Mouse (Mus musculus) left cerebral cortex, postnatal 36 days (tissue): ENCODE measurements at regions not wholly inside any gene's neighbourhood (a gene's known extent, or its start where the extent isn't known, plus 50 kb on each side); places are given as distances from the start of the nearest gene placed in this dataset.

Experiments
- DNase-seq, 2 experiments: peaks; one replicate each; pipeline ENCODE4 v3.0.0; 2021 to 2022; ENCODE audit warnings: low spot score in 2 of 2, mixed read lengths in 1 of 2
- intact Hi-C: fragments of 180-260 bp; cut with DNase I; formaldehyde crosslinking; loops from one replicate; pipeline ENCODE4 v1.15.1; 2025

DNA sequence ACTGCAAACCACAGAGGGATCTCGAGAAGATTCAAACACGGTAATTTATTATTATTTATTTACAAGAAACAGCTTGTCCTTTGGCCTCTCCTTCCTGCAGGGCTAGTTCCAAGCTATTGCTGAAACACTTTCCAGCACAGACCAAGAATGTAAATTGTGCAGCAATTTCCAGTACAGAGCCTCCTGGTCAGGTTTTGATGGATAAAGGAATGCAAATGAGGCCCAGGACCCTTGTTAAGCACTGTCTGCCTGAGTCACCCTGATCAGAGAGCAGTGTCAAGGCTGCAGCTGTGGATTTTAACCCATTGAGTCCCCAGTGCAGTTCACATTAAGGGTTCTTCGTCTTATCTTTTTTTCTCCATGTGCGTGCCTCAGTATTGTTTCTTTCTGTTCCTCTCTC is 142.3 kb upstream of the Zkscan2 start:
- intact Hi-C loops: no loop called here
- DNase-seq: no peak

DNA sequence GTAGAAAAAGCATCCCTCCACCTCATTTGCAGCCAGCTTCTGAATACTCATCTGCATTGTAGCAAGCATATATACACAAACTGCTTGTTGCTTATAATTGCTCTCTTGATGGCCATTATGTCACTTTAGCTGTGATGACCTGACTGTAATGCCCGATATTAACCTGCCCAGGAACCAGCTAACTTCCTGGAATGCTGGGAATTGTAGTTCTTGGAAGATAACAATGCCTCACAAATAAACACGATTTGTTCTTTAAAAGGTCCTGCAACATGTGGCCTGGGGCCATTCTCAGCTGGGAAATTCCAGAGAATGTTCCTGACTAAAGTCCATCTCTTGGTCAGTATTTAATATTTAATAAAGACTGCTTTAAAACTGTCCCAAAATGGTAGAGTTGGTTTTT is 143.2 kb upstream of the Zkscan2 start:
- intact Hi-C loops: no loop called here
- DNase-seq: no peak

DNA sequence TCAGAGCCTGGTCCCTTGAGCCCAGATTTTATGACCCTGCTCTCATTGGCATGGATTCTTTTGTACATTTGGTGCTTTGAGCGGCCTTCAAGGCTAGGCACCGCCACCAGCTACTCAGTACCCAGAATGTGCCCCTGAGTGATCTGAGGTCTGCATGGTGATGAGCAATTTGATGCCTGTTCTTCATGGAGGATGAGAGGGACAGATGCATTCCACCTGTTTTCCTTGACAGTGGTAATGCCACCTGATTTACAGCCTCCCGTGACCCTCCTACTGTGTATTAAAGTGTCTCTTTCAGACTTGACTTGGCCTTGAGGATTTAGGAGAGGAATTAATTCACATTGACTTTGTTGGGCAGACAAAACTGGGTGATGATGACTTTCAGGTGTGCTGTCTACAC is 145.3 kb upstream of the Zkscan2 start:
- no peak for DNase-seq
- intact Hi-C loops: no loop called here

DNA sequence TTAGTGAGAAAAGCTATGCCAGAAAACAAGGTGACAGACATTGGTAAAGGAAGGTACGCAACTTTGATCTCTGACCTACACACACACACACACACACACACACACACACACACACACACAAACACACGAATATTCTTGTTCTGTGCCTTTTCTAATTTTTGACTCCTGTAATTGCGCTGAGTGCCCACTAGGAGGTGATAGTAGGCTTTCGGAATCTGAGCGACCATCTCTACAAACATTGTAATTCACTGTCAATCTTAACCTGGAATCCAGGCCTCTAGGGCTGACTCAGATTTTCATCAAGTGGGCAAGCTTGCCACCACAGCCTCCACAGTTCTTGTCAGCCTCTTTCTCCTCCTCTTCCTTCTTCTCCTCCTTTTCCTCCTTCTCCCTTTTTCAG is 165.2 kb upstream of the Zkscan2 start:
- intact Hi-C loops: no loop called here
- no peak for DNase-seq

DNA sequence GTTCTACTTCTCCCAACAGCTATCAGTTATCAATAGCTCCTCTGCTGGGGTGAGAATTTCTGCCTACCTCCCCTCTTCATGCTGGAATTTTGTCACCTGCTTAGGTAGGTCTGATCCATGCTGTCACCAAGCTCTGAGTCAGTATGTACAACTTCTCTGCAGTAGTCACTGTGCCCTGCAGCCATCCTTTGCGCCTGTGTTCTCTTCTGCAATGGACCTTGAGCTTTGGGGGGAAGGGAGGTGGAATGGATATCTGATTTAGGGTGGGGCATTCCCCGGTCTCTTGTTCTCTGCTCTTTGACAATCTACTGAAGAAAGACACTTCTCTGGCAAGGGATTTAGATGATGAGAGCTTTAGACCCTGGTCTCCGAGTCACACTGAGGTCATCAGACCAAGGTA is 184.5 kb upstream of the Zkscan2 start:
- intact Hi-C loops: no loop called here
- no peak for DNase-seq

DNA sequence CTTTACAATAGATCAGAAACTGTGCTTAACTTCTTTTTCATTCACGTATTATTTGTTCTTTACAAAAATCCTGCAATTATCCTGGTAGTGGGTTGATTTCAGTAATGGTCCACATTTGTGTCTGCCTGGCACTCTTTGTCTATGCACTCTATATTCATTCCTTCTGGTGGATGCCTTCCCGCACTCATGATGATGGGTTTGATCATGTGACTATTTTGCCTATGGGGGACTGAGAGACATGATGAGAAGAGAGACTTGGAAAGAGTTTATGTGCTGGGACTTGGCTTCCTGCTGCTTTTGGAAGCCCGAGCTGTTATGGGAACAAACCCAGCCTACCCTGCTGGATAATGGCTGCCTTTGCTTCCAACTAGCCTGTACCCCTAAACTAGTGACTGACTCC is 186.3 kb upstream of the Zkscan2 start:
- no peak for DNase-seq
- intact Hi-C loops: no loop called here

DNA sequence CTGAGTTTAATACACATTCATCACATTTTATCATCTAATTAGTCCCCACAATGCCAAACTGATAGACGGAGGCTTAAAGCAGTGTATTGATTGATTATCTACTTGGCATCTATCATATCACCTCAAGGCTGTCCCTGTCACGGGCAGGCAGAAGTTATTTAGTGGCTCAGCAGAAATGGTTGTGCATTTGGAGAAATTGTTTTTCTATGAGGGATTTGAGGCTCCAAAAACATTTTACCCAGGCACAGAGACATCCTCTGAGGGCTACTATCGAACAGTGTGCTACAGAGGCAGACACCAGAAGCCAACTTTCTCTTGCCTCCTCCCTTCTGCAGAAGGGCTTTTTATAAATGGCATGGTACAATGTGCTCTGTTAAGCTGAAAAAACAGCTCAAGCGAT is 230.8 kb upstream of the Zkscan2 start:
- intact Hi-C loops: no loop called here
- DNase-seq: no peak

DNA sequence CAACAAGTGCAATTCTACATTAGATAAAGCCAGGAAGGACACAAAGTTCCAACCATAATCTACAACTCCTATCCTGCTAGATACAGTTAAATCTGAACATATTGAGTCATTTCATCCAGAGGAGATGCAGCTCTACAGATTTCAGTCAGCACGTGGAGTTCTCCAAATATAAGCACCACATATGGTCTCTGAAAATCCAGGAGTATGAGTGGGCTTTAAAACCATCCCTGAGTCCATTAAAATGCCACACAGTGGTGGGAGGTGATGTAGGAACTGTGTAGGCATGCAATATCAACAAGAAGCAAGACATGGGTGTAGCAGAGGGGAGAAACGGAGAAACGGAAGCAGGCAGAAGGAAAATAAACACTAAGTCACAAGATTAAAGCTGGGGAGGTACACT is 232.8 kb upstream of the Zkscan2 start:
- intact Hi-C loops: no loop called here
- peak; percentile 34 to 51 for DNase-seq

DNA sequence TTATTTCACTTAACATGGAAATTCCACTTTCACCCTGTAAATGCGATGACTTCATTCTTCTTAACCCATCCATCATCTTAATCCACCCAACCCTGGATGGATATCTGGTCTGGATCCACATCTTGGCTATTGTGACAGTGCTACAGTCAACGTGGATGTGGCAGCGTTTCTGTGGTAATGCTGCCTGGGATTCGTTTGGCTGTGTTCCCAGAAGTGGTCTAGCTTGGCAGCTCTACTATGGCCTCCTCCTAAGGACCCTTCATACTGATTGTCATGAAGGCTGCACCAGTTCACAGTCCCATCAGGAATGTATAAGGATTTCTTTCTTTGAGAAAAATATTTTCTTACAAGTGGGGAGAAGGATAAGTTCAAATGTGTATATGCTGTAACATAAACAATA is 234.7 kb upstream of the Hs3st4 start:
- intact Hi-C loops: no loop called here
- no peak for DNase-seq

DNA sequence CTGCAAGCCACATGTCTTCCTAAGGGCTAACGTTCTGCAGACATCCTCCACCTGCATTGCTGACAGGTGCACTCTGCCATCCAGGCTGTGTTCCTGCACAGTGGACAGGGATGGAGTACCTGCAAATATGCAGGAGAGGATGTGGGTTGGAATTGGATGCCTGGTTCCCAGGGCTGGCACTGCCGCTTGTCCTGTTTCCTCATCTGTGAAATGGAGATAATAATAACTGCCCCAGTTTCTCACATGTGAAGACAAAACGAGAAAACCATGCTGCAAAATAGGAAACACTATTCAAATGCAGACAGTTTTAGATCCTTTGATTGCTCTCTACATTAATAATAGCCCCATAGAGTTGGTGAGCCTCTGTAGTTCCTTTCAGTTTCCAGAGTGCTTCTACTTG is 229.4 kb upstream of the Hs3st4 start:
- intact Hi-C loops: no loop called here
- DNase-seq: peak; percentile 29 to 43

DNA sequence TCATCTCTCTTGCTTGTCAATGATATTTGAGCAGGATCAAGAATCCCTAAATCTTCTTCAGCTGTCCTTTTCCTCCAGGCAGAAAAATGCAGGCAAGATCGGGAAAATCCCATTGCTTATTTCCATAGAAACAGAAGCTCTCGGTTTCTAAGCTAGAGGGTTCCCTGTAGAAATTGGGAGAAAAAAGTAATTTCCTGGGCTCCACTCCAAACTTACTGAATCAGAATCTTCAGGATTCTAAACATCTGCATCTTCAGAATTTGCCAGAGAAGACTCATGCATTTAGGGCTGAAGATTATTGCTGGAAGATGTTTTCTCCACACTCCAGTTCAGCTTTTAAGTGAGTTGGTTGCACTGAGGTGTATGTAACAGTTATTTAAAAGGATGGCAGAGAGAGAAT is 187.6 kb upstream of the Hs3st4 start:
- intact Hi-C loops: no loop called here
- no peak for DNase-seq

DNA sequence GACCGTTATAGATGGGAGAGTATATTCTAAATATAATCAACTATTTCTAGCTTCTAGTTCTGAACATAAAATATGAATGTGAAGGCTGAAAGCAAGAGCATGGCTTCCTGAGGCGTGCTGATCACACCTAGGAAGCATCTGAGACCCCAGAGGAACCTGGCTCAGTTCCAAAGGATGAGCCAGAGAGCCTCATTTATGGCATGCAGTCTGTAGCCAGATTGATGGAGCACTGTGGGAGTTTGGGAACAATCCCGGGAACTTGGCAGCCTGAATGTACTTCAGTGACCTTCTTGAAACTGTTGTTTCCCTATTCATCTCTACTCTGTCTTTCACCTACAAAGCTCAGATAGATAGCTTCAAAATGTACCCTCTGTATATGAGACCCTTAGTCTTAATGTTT is 186.6 kb upstream of the Hs3st4 start:
- intact Hi-C loops: no loop called here
- DNase-seq: no peak

DNA sequence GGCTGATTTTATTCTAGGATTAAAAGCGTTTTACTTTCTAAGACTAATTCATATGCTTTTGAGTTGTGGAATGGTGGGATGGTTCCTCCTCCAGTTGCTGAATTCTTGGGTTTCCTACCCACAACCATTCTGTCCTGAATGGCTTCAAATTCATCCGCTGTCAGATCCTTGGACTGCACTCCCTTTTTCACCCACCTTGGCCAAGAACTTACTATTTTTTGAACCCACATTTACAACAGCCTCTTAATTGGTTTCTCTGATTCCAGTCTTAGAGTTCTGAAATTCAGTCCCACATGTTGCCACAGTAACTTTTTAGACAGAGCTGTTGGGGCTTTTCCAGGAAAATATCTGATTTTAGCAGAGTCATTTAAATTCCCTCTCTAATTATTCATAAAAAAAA is 177.0 kb upstream of the Hs3st4 start:
- no peak for DNase-seq
- intact Hi-C loops: no loop called here

DNA sequence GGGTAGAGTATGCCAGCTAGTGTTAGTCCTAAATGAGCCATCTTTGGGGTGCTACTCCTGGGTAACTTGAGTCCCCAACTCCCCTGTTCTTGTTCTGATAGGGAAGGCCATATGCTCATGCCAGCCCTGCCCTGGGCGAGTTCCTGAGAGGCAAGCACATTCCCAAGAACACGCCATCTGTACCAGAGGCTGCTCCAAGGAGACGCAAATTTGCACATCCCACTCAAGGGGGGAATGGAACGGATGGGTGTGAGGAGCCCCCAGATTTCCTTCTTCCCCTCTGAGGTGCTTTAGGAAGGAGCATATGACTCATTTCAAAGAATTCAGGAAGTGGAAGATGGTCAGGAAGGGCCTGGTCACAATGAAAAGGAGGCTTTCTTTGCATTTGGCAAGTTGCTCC is 158.7 kb upstream of the Hs3st4 start:
- peak; percentile 10 to 40 for DNase-seq
- intact Hi-C loops: no loop called here

DNA sequence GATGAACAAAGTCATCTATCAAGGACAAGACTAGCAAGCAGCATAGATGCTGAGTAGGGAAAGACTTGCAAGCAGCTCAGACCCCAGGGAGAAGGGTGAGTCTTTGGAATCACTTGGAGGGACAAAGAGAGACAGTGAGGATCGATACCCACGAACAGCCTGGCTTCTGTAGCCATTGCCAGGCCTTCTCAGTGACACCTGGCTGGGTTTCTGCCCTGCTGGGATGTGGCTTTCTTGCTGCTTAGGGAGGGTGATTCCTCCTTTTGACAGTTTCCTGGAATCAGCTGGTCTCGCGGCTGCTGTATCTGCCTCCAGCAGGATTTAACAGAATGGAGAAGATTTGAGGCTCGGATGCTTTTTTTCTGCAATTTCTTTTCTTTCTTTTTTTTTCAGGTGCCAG is 156.3 kb upstream of the Hs3st4 start:
- intact Hi-C loops: no loop called here

DNA sequence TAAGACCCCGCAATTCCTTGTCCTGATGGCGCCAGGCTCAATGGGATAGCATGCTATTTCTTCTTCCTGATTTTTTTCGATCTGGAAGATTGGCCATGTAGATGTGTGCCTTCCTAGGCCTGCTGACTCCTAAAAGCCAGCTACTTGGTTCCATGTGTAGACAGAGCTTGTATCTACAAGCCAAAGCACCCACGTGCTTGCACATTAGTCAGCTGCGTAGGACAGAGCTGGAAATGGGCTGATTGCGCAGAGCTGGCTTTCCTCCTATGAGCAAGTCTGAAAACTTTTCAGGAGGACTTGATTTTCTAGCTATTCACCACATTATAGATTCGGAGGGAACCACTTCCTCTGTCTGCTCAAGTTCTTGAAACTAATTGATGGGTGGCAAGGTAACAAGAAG is 140.1 kb upstream of the Hs3st4 start:
- DNase-seq: no peak
- intact Hi-C loops: no loop called here

More for the DNA sequence above, 156.3 kb upstream of the Hs3st4 start:
- DNase-seq: no peak

DNA sequence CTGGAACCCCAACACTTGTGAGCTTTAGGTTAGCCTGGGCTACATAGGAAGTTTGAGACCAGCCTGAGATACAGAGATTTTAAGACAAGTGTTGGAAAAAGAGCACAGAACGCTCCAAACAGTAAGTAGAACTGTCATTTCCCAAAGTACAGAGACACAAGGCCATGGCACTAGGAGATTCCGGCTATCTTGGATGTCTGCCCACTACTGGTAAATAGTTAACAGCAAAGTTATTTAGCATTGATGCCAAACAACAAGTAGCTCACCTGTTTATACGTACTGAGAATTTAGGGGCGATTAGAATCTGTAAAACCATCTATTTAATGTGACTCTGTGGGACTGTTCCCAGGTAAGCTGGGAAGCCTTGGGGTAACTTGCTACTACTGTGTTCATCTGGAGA is 135.6 kb upstream of the Hs3st4 start:
- DNase-seq: no peak

DNA sequence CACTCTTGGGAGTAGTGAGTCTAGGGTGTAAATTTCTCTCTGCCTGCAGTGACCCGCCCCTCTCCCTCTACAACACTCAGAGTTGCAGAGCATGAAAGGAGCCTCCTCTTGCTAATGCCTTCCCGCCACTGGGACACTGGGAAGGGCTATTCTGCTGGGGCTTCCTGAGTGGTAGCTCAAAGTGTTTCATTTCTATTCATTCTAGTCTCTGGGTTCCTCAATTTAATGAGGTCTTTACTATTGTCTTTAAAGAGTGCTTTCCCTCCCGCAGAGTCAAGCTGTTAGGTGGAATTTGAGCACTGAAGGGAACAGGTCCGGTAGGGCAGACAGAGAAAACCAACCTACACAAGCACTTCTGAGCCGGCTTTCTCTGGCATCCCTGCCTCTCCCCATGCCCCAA is 134.0 kb upstream of the Hs3st4 start:
- intact Hi-C loops: no loop called here

More for the DNA sequence above, 135.6 kb upstream of the Hs3st4 start:
- intact Hi-C loops: no loop called here

DNA sequence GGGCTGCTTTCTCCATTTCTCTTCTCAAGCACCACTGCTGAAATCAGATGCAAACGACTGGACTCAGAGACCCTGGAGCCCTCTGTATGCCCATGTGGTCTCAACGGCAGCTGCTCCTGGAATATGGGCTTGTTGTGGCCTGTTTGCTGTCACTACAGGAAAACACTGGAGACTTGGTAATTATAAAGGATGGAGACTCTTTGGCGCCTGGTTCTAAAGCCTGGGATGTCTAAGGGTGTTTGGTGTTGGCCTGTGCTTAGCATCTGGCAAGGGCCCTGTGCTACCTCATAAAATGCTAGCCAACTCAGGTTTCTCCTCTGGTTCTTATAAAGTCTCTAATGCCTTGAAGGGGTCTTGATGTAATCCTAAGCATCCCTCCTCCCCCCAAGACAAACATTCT is 133.4 kb upstream of the Hs3st4 start:
- intact Hi-C loops: no loop called here
- DNase-seq: no peak

More for the DNA sequence above, 134.0 kb upstream of the Hs3st4 start:
- DNase-seq: no peak

DNA sequence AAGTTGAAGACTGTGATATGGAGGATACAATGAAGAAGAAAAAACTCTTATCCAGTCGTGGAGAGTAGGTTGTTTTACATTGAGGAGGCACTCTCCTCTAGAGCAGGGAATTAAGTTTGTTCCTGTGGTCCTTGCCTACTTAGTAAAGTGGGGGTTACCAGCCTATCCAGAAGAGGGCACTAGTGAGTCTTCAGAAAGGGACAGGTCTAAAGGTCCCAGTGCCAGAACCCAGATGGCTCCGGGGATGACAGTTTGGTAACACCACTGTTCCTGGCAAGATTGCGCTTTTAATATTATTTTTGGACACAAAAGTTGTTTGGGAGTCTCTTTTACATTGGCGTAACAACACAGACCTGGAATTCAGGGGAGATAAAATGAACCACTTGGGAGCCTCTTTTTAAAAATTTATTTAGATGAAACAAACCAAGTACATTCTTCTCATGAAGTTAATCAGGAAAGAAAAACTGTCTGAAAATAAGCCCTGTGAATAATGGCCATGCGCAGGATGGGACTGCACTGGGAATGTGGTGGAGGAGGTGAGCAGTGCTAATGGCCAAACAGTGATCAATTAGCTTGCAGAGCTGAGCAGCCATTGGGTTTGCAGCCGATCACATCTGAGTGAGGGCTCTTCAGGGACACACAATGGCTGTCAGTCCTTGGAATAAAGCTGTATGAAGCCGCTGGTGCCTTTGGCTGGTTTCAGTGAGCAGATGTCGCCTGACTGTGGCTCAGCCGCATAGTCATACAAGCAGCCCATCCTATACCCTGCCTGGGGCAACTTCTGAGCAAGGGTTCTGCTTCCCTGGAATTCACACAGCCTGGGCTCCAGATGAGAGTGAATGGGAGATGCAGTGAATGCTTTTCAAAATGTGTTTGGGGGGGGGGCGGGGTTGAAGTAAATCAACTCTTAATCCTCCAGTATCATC is 132.1 kb upstream of the Hs3st4 start:
- intact Hi-C loops: no loop called here
- no peak for DNase-seq

DNA sequence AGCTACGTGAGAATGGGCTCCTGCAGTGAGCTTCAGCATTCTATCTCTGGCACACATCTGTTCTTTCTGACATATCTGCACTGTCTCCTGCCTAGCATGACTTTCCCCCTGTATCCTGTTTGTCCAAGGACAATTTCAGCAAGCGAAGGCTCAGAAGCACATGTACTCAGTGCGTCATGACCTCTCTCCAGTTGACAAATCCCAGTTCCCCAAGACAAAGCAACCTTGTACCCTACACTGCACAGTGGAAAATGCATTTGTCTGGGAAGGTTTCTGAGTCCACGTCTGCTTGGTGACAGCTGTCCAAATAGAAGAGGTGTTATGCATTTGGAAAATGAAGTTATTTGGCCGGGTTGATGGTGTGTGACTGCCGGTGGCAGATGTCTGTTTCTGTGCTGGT is 125.1 kb upstream of the Hs3st4 start:
- intact Hi-C loops: no loop called here
- no peak for DNase-seq

DNA sequence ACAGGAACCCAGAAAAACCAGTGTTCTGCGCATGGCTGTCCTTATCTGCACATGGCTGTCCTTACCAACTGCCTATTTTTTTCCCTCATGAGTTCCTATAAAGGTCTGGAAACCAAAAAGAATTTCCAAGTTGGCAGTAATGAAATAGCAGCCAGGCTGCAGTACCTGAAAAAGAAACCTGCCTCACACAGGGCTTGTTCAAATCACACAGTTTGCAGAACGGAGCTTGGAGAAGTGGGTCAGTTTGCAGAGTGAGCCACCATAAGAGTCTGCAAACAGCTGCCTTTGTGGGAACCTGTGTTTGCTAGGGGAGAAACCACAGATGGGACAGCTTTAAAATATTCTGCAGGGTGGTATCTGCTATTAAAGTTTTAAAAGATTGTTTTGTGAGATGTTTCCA is 121.0 kb upstream of the Hs3st4 start:
- peak in 1 of 2 experiments; percentile 5 for DNase-seq
- intact Hi-C loops: no loop called here
